Mouse (Mus musculus): ENCODE data around the gene Crat. TPM values are rescaled to one million over a fixed set of nuclear protein-coding genes. Genes with fewer than 3 reads are reported as not detected.

Crat gene
- total and polyA plus RNA-seq, 3 experiments = 16.1 to 44.4 (median 34.2) TPM

- Histone ChIP-seq H3K9me3 (replicated peaks) (peaks cover 7% of the 10 kb centered on the region), H3K4me1 (ENCODE audit: insufficient read depth, low read depth, low read length) (no peaks in the 10 kb centered on the region; the same call in 1 of the 2 replicates), H3K27me3 (ENCODE audit: insufficient read depth, low read length) (no peaks in the 10 kb centered on the region), H3K4me3 (ENCODE audit: low read depth, low read length) (no peak overlapping the region), H3K36me3 (replicated peaks) (peaks cover 99% of the 10 kb centered on the region)
- no peak for DNase-seq (ENCODE audit: low spot score)
- ATAC-seq (ENCODE audit: extremely low read depth, insufficient number of reproducible peaks, low FRiP score, poor library complexity, severe bottlenecking) = no peak
- TF ChIP-seq CTCF (IDR thresholded peaks at IDR 0.05; ENCODE audit: low read depth, low read length) (no peak), GATA2 (IDR thresholded peaks at IDR 0.05; ENCODE audit: borderline replicate concordance, low read depth, low read length) (no peak), TAL1 (conservative IDR thresholded peaks at IDR 0.05; ENCODE audit: low read depth, low read length) (no peak), GATA1 (IDR thresholded peaks at IDR 0.05; ENCODE audit: borderline replicate concordance, low read length) (no peak)
Observed at GRCm38 (mm10) chr2:30446891-30447826, 31.5 kb upstream of the Crat start.

DNA sequence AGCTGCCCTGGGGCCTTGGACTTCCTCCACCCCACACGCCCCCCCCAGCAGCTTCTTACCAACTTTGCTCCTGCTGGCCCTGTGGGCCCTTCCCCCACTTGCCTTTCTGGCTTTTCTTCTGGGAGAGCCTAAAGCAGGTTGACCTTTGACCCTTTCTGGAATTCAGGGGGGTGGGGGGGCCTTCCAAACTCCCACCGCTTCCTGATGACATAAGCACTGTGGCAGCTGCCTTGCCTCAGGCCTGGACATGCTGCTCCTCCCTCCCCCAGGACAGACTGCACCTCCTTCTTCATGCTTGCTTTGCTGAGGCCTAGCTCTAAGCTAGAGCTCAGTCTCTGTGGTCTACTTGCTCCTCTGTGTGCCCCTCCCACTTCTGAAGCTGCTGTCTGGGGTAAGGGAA, 29.7 kb upstream of the Crat start:
- Histone ChIP-seq H3K4me3 (ENCODE audit: low read depth, low read length) (no peak overlapping the region), H3K4me1 (ENCODE audit: insufficient read depth, low read depth, low read length) (peaks cover 14% of the 10 kb centered on the region), H3K27me3 (ENCODE audit: insufficient read depth, low read length) (no peaks in the 10 kb centered on the region), H3K36me3 (replicated peaks) (peaks cover 99% of the 10 kb centered on the region), H3K9me3 (replicated peaks) (peaks cover 7% of the 10 kb centered on the region)
- DNase-seq (ENCODE audit: low spot score) (no peak), ATAC-seq (ENCODE audit: extremely low read depth, insufficient number of reproducible peaks, low FRiP score, poor library complexity, severe bottlenecking) (no peak)
- no peak for TF ChIP-seq GATA2 (IDR thresholded peaks at IDR 0.05; ENCODE audit: borderline replicate concordance, low read depth, low read length)
- TF ChIP-seq POLR2AphosphoS5 (IDR thresholded peaks at IDR 0.05; ENCODE audit: insufficient replicate concordance, low read depth, low read length) = no peak
- no peak for TF ChIP-seq TAL1 (conservative IDR thresholded peaks at IDR 0.05; ENCODE audit: low read depth, low read length)
- TF ChIP-seq CTCF (IDR thresholded peaks at IDR 0.05; ENCODE audit: low read depth, low read length) = no peak
- no peak for TF ChIP-seq GATA1 (IDR thresholded peaks at IDR 0.05; ENCODE audit: borderline replicate concordance, low read length)

GRCm38 (mm10) chr2:30444450-30444849, 28.8 kb upstream of the Crat start:
- TF ChIP-seq CTCF (IDR thresholded peaks at IDR 0.05; ENCODE audit: low read depth, low read length) (no peak), TAL1 (conservative IDR thresholded peaks at IDR 0.05; ENCODE audit: low read depth, low read length) (no peak), GATA1 (IDR thresholded peaks at IDR 0.05; ENCODE audit: borderline replicate concordance, low read length) (no peak), POLR2AphosphoS5 (IDR thresholded peaks at IDR 0.05; ENCODE audit: insufficient replicate concordance, low read depth, low read length) (no peak), GATA2 (IDR thresholded peaks at IDR 0.05; ENCODE audit: borderline replicate concordance, low read depth, low read length) (no peak)
- Histone ChIP-seq H3K36me3 (replicated peaks) (peaks cover 99% of the 10 kb centered on the region), H3K9me3 (replicated peaks) (peaks cover 1% of the 10 kb centered on the region), H3K4me3 (ENCODE audit: low read depth, low read length) (no peak overlapping the region), H3K4me1 (ENCODE audit: insufficient read depth, low read depth, low read length) (peaks cover 23% of the 10 kb centered on the region), H3K27me3 (ENCODE audit: insufficient read depth, low read length) (no peaks in the 10 kb centered on the region)
- no peak for ATAC-seq (ENCODE audit: extremely low read depth, insufficient number of reproducible peaks, low FRiP score, poor library complexity, severe bottlenecking)
- DNase-seq (ENCODE audit: low spot score) = no peak

DNA sequence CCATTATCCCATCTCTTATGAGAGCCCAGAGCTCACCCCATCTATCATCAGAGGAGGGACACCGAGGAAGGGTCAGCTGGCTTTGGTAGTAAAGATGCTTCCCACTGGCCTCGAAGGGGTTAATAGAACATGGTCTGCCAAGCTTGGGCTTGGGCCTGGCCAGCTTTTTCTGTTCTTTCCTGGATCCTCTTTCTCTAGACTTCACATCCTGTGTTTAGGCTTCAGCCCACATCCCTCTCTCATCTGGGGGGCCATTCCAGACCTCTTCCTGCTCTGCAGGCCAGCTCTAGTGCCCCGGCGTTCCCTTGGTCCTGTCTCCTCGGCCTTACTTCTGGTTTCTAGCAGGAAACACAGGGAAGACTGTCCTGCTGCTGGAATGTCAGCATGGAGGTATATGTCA, 28.4 kb upstream of the Crat start:
- DNase-seq (ENCODE audit: low spot score) (no peak), ATAC-seq (ENCODE audit: extremely low read depth, insufficient number of reproducible peaks, low FRiP score, poor library complexity, severe bottlenecking) (no peak)
- H3K4me3 ChIP-seq (ENCODE audit: low read depth, low read length) = no peak overlapping the region
- H3K4me1 ChIP-seq (ENCODE audit: insufficient read depth, low read depth, low read length) = peaks cover 26% of the 10 kb centered on the region
- H3K9me3 ChIP-seq (replicated peaks) = no peaks in the 10 kb centered on the region
- no peaks in the 10 kb centered on the region for H3K27me3 ChIP-seq (ENCODE audit: insufficient read depth, low read length)
- H3K36me3 ChIP-seq (replicated peaks) = peaks cover 99% of the 10 kb centered on the region
- TF ChIP-seq CTCF (IDR thresholded peaks at IDR 0.05; ENCODE audit: low read depth, low read length) (no peak), POLR2AphosphoS5 (IDR thresholded peaks at IDR 0.05; ENCODE audit: insufficient replicate concordance, low read depth, low read length) (no peak), GATA2 (IDR thresholded peaks at IDR 0.05; ENCODE audit: borderline replicate concordance, low read depth, low read length) (no peak), GATA1 (IDR thresholded peaks at IDR 0.05; ENCODE audit: borderline replicate concordance, low read length) (no peak)

DNA sequence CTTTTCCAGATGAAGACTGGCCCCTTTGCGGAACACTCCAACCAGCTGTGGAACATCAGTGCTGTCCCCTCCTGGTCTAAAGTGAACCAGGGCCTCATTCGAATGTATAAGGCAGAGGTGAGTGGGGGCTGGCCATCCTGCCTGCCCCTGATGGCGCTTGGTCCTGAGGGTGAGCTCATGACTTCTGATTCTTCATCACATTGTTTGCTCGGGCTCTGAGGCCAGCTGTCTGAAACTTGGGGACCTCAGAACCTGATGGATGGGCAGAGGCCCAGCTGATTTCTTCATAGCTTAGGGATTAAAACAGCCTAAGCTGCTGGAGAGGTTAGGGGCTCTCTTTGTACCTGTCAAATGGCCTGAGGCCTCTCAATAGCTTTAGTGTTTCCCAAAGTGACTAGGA, 27.7 kb upstream of the Crat start:
- no peak for TF ChIP-seq POLR2AphosphoS5 (IDR thresholded peaks at IDR 0.05; ENCODE audit: insufficient replicate concordance, low read depth, low read length)
- no peak for TF ChIP-seq TAL1 (conservative IDR thresholded peaks at IDR 0.05; ENCODE audit: low read depth, low read length)
- TF ChIP-seq CTCF (IDR thresholded peaks at IDR 0.05; ENCODE audit: low read depth, low read length) = no peak
- no peak for TF ChIP-seq GATA1 (IDR thresholded peaks at IDR 0.05; ENCODE audit: borderline replicate concordance, low read length)
- TF ChIP-seq GATA2 (IDR thresholded peaks at IDR 0.05; ENCODE audit: borderline replicate concordance, low read depth, low read length) = no peak
- Histone ChIP-seq H3K4me1 (ENCODE audit: insufficient read depth, low read depth, low read length) (peaks cover 31% of the 10 kb centered on the region), H3K27me3 (ENCODE audit: insufficient read depth, low read length) (no peaks in the 10 kb centered on the region), H3K36me3 (replicated peaks) (peaks cover 100% of the 10 kb centered on the region), H3K4me3 (ENCODE audit: low read depth, low read length) (no peak overlapping the region), H3K9me3 (replicated peaks) (no peaks in the 10 kb centered on the region)
- ATAC-seq (ENCODE audit: extremely low read depth, insufficient number of reproducible peaks, low FRiP score, poor library complexity, severe bottlenecking) = no peak
- DNase-seq (ENCODE audit: low spot score) = no peak

GRCm38 (mm10) chr2:30442498-30442890, 26.9 kb upstream of the Crat start:
- H3K9me3 ChIP-seq (replicated peaks) = no peaks in the 10 kb centered on the region
- H3K36me3 ChIP-seq (replicated peaks) = peaks cover 100% of the 10 kb centered on the region
- H3K4me1 ChIP-seq (ENCODE audit: insufficient read depth, low read depth, low read length) = peaks cover 33% of the 10 kb centered on the region
- no peak for TF ChIP-seq CTCF (IDR thresholded peaks at IDR 0.05; ENCODE audit: low read depth, low read length)
- no peak for TF ChIP-seq POLR2AphosphoS5 (IDR thresholded peaks at IDR 0.05; ENCODE audit: insufficient replicate concordance, low read depth, low read length)
- no peak for TF ChIP-seq GATA1 (IDR thresholded peaks at IDR 0.05; ENCODE audit: borderline replicate concordance, low read length)
- TF ChIP-seq TAL1 (conservative IDR thresholded peaks at IDR 0.05; ENCODE audit: low read depth, low read length) = no peak
- TF ChIP-seq GATA2 (IDR thresholded peaks at IDR 0.05; ENCODE audit: borderline replicate concordance, low read depth, low read length) = no peak
- DNase-seq (ENCODE audit: low spot score) (no peak), ATAC-seq (ENCODE audit: extremely low read depth, insufficient number of reproducible peaks, low FRiP score, poor library complexity, severe bottlenecking) (no peak)
- H3K4me3 ChIP-seq (ENCODE audit: low read depth, low read length) = no peak overlapping the region
- no peaks in the 10 kb centered on the region; the same call in 1 of the 2 replicates for H3K27me3 ChIP-seq (ENCODE audit: insufficient read depth, low read length)
